Mouse (Mus musculus): ENCODE measurements around the gene Opcml.

GRCm38 (mm10) chr9:28776517-28777503 is 986.2 kb downstream of the Opcml start:
- no peak for TF ChIP-seq POLR2A (IDR thresholded peaks at IDR 0.05; ENCODE audit: borderline replicate concordance, insufficient read depth, low read length)
- TF ChIP-seq CTCF (IDR thresholded peaks at IDR 0.05; ENCODE audit: borderline replicate concordance, insufficient read depth, low read depth, low read length), result no peak

Measured in cerebellum, adult 2 months (tissue).